Mouse (Mus musculus) left cerebral cortex, adult 11 months (tissue): ENCODE results near the gene Elane.

ENCODE experiments used
- DNase-seq: peaks from one replicate; pipeline ENCODE4 v3.0.0; 2022; ENCODE audit warnings: low spot score

Elane gene

GRCm38 (mm10) chr10:79929967-79930825 lies 44.1 kb downstream of the Elane start:
- DNase-seq, result no peak

- DNase-seq, result no peak
Measured at GRCm38 (mm10) chr10:79930826-79931186, 44.8 kb downstream of the Elane start.

- DNase-seq, result no peak
Measured at GRCm38 (mm10) chr10:79931797-79932196, 45.8 kb downstream of the Elane start.

GRCm38 (mm10) chr10:79932736-79933135 lies 46.7 kb downstream of the Elane start:
- no peak for DNase-seq

DNA sequence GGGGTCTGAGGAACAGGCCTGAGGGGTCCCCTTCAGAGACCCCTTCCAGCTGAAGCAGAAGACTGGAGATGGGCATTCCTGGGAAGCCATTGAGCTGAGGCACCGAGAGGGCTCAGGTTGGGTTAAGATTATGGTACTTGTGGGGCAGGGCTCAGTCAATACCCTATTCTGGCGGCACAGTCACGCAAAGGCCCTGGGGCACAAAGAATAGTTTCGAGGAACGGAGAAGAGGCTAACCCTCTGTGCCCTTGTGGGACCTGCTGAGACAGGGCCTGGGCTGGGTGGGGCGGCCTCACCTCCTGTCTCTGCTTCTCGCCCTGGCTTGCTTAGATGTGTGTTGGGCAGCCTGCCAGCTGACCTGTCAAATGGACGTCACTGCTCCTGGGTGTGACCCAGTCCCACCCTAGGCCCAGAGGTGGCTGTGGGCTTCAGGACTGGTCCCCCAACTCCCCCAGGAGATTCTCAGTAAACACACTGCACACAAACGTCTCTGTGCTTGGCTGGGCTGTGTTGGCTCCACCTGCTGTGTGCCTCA lies 47.2 kb downstream of the Elane start:
- DNase-seq, result no peak

GRCm38 (mm10) chr10:79933861-79934260 lies 47.8 kb downstream of the Elane start:
- no peak for DNase-seq

GRCm38 (mm10) chr10:79934272-79934721 lies 48.2 kb downstream of the Elane start:
- DNase-seq, result peak; percentile 45

DNA sequence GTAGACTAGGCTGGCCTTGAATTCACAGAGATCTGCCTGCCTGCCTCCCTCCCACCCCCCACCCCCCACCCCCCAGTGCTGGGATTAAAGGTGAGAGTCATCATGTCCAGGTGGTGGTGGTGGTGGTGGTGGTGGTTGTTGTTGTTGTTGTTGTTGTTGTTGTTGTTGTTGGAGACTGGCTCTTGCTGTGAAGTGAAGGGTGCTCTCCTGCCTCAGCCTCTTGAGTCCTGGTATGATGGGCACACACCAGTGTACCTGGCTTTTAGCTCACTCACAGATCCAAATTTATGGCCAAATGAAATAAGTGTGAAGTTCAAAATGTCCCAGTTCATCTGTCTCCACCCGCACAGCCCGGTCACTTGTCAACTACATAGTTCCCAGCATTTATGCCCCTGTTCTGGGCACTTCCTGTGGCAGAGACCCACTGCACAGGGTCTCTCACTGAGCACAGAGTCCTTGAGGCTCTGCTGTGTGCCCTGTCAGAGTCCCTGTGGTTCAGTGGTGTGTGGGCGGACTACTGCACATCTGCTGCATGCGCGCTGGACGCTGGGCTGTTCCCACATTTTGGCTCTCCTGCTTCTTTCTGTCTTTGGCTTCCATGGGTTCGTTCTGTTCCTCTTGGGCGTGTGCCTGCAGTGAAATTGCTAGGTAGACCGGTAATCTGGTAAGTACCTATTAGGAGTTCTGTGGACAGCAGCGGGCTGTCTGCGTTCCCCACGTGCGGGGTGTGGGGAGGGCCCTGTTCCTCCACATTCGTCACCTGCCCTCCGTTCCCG lies 48.9 kb downstream of the Elane start:
- no peak for DNase-seq

DNA sequence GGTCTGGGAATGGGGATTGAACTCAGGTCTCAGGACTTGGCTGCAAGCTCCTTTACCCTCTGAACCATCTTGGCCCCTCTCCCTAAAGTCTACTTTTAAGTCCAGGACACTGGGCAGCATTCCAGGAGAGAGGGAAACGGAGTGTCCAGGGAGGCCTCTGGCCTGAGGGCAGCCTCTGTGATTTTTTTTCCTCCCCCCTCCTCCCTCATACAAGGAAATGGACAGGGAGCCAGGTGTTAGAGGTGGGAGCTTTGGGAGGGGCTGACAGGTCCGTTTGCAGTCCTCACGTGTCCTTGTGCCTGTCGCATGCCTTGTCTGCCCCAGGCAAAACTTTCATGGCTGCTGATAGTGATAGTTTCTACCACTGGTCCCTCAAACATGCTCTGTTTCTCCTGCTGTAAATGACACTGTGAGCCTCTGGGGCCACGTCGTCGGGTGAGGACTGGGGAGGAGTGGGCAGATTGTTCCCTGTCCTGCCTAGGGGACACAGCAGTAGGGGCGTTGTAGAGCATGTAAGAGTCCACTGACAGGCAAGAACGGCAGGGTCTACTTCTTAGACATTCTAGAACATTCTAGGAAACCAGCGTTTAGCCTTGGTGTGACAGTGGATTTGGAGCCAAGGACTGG lies 50.4 kb downstream of the Elane start:
- no peak for DNase-seq

- no peak for DNase-seq
Measured at GRCm38 (mm10) chr10:79936911-79937441, 50.9 kb downstream of the Elane start.
